Mouse (Mus musculus) monocyte, adult 2 months (primary cell): ENCODE results near the gene Polr2a.

ENCODE experiments used
- DNase-seq, 2 experiments: peaks; one replicate each; pipeline ENCODE4 v3.0.0; 2022; ENCODE audit warnings: low spot score in 2 of 2, low read depth in 1 of 2

The Polr2a gene

DNA sequence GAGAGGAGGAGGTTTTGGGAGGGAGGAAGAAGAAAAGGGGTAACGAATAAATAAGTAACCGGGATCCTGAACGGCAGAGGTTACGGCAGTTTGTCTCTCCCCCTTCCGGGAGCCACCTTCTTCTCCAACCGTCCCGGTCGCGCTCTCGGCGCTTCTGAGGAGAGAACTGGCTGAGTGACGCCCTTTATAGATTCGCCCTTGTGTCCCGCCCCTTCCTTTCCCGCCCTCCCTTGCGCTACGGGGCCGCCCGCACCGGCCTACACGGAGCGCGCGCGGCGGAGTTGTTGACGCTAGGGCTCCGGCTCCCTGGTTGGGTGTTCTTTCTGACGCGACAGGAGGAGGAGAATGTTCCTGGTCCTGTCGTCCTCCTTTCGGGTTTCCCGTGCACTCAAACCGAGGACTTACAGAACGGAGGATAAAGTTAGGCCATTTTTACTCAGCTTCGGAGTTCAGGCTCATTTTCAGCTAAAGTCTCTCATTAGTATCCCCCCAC, at the start of gene Polr2a:
Gene Polr2a, minus strand, starts transcription at position 160 of the 493 bp plus-strand sequence.
- peak; percentile 95 to 98 for DNase-seq

DNA sequence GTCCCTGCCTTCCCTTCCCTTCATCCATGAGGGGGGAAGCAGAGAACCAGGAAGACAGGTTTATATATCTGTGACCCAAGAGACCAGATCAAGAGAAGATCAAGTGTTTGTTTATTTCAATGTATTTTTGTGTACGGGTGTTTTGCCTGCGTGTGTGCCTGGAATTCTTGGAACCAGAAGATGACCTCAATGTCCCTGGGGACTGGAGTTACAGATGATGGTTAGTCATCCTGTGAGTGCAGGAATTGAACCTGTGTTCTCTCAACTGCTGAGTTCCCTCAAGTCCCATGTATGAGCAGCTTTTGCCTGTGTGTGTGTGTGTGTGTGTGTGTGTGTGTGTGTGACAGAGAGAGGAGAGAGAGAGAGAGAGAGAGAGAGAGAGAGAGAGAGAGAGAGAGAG, 49.2 kb upstream of the Polr2a start:
- no peak for DNase-seq

DNA sequence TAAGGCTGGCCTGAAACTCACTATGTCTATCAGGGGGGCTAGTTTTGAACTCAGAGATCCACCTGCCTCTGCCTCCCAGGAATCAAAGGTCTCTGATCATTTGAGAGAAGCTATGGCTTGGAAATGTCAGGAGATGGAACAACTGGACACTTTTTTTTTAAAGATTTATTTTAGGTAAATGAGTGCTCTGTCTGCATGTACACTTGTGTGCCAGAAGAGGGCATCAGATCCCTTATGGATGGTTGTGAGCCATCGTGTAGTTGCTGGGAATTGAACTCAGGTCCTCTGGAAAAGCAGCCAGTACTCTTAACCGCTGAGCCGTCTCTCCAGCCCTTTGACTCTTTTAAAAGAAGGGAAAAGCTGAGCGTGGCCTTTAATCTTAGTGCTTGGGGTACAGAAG, 47.9 kb upstream of the Polr2a start:
- no peak for DNase-seq

DNA sequence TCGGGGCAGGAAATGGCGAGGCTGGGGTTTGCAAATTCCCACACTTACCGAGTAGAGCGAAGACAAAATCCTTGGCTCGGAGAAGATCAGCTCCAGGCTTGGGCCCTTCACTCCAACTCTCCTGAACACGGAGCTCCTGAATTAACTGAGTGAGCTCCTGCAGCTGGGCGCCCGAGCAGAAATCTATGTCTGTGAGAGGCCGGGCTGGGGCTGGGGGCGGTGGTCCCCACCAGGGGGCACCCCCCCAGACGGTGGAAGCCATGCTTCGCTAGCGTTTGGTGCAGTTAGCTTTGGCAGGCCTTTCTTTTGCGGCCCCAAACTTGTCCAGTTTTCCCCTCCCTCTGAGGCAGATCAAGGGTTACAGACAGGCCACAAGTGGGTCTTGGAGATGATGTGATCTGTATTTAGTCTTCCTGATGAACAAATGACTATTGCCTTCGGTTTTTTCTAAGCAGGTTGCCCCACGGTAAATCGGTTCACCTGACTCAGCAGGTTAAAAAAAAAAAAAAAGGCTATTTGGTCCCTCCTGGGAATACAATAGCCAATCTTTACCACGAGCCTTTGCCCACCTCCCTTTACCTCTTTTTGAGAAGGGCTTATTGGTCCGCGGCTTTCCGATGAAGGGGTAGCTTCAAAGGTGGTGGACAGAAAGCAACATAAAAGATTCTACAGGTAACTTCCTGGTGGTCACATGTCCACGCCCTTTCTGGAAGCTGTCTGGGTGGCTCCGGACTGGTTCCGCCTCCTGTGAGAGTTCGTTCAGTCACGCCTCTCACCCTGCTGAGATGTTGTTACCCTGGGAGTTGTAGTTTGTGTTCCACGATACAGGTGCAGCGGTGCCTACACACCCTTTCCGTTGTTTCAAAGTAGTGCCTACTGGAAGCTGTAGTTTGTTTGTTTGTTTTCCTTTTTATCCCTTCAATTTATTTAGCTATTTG, 46.8 kb upstream of the Polr2a start, which contains the start of gene Tmem102:
Gene Tmem102, minus strand, starts transcription at position 653 of the 938 bp plus-strand sequence.
- no peak for DNase-seq

DNA sequence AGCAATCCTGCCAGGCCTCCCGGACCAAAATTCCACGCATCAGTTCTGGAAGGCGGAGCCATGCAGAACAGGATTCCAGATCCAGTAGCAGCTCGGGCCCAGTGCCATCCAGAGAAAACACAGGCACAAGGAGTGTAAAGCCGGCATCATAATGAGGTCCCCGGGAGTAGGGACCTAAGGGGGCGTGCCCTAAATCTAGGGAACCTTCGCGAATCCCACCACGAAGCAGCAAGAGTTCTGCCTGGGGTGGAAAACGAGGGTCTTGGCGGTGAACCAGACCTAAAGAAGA, 46.2 kb upstream of the Polr2a start:
- no peak for DNase-seq

DNA sequence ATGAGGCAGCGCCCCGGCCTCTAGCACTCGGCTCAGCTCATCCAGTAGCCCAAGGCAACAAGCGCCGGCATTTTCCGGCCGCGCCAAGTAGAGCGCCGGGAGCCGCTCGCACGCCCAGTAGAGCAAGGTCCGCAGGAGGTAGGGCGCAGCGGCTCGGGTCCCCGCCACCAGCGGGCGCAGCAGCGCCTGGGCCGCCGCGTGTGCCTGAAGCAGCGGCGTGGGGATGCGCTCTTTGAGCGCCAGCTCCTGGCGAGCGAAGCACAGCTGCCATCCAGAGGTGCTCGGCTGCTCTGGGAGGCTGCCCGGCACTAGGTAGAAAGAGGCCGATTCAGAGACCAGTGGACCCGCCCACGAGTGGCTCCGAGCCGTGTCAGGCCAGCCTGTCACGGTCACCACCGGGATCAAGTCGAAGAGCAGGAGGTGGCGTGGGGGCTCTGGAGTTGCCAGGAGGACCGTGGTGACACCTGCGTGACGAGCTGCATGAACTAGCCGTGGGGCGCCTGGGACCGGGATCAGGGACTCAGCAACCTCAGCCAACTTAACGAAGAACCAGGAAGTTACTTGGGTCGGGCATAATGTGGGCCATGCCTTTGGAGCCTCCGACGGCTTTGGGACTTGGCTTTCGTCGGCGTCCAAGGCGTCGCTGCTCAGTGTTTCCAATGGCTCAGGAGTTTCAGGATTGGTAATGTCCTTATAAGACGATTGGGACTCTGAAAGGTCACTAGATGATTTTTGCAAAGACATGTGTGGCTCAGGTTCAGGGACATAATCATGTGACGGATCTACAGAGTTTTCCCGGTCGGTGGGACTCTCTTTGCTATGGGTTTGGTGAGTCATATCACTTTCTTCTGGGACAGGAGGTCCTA, 45.6 kb upstream of the Polr2a start:
- DNase-seq, result peak in 1 of 2 experiments; percentile 55

DNA sequence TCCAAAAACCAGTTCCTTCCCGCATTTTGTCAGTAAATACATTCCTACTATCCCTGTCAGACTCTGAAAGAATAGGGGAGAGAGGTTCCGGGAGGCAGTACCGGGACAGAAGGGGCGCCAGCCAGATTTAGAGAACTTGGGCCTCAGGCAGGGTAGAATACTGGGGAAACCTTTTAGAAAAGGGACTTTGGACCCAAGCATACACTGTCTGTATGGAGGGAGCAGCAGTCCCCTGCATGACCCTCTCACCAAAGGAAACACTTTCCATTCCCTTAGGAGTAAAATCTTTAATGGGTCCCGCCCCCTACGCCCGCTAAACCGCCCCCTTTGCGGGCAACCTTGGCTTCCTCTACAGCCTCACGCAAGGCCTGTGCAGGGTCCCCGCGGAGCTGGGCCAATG, 44.9 kb upstream of the Polr2a start:
- no peak for DNase-seq

DNA sequence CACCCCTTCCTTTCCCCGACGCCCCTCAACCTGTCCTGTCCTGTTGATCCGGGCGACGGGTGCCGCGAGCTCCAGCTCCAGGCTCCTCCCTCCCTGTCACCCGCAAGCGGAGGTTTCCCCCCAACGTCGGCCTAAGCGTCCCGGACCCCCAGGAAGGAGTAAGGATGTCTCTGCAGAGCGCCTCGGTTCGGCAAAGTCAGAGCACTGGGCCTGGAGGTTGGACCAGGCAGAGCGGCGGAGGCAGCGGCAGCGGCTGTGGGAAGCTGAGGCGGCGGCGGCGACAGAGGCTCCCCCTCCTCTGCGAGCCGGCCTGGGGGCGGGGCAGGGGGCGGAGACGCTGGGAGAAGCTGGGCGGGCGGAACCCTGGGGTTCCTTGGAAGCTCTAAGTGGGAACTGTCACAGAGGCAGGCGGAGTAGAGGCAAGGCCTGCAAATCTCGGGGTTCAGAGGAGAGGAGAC, 44.2 kb upstream of the Polr2a start:
- no peak for DNase-seq

DNA sequence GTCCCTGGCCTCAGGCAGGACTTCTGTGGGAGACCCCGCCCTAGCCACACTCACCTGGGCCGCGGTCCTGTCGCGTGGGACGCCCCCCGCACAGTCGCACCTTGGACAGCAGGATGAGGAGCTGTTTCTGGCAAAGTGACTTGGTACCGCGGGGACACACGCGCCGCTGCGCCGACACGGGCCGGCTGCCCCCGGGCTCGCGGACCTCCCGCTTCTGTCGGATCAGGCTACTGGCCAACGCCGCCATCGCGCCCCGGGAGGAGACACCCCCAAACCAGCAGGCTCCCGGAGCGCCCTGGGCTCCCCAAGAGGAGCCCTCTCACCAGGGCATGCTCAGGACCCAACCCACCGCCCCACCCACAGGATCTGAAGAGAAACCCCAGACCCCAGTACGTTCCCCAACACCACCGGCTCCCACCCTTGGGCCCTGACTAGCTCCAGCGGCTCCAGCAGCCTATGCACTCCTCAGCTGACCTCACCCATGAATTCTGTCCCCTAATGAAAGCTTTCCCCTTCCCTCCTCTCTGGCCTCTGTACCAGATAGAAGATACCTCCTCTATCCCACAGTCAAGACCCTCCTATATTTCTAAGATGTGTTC, 43.0 kb upstream of the Polr2a start, which contains the start of gene Fgf11:
Gene Fgf11, minus strand, starts transcription at position 479 of the 599 bp plus-strand sequence.
- no peak for DNase-seq

DNA sequence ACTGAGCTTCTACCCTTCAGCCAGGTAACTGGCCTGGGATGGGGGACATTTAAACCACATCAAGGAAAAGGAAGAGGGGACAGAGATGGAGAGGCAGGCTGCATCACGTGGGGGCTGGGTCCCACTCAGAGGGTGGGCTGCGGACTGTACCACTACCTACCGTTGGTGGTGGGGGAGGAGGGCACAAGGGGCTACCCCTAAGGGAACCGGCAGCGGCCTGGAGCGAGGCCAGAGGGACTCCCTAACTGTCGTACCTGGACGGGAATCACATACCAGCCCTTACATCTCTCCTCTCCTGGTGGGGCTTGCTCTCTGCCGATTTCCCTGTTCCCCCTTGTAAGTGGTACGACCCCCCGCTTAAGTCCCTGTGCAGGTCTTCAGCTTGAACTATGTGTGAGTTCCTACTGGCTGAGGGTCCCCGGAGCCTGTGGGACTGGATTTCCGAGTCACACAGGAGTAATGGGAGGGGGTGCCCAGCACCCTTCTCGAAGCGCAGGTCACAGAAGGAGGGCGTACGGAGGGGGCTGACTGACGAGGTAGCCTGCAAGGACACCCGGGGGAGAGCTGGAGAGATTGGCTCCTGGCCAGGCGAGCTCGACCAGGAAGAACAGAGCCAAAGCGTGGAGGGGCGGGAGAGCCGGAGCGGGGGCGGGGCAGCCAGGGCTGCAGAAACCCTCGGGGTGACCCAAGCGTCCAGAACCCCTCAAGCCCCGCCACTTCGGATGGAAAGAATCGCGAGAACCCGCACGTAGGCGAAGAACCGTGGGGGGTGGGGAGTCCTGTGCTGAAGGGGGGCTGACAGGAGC, 42.2 kb upstream of the Polr2a start:
- no peak for DNase-seq

DNA sequence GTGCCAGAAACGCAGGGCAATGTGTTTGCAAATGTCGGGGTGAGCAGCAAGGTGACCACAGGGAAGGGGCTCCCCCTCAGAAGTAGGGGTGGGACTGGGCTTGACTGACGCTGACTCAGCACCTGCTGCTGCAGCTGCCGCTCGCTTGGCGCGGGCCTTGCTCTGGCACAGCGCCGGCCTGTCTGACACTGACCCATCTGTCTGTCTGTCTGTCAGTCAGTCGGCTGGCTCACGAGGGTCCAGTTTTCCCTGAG, 41.6 kb upstream of the Polr2a start:
- DNase-seq, result no peak

DNA sequence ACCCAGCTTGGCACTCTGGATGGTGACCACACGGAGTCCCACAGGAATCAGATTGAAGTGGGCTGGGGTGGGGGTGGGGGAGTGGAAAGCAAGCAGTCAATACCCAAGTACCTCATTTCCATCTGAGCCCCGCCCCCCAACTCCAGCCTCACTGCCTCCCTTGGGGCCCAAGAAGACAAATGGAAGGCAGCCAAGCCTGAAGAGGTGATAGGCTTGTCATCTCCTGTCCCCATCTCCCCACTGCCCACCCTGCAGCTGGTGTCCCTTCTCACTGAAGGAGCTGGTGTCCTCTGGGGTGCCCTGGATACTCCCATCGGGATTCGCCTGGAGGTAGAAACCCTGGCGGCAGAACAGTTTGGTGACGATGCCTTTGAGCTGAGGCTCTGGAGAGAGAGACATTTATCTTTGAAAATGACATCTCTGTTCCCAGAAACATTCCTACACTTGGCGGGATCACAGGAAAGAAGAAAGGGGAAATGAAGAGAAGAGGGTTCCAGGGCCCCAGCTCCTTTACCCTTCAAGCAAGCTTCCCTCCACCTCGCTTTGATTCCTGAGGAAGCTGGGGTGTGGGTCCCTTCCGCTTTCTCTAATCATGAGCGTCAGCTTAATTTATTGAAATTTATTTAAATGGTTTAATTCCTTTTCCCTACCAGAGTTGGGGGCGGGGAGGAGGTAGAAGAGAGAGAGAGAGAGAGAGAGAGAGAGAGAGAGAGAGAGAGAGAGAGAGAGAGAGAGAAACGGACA, 41.1 kb upstream of the Polr2a start:
- DNase-seq, result no peak

DNA sequence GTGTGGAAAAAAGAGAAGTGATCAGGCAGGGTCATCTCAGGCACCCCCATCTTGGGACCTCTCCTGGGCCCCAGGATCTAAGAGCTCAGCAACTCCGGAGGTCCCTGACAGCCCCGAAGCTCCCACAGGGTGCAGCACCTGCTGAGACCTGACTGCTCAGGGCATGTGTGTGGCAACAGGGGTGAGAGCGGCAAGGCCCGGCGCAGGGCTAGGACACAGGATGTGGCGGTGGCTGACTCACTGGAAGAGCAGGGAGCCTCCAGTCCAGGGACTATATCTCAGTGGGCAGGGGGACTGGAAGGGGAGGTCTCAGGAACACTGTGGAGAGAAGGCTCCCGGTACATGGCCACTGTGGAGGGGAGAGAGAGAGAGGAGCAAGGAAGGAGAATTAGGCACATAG, 39.5 kb upstream of the Polr2a start:
- no peak for DNase-seq

DNA sequence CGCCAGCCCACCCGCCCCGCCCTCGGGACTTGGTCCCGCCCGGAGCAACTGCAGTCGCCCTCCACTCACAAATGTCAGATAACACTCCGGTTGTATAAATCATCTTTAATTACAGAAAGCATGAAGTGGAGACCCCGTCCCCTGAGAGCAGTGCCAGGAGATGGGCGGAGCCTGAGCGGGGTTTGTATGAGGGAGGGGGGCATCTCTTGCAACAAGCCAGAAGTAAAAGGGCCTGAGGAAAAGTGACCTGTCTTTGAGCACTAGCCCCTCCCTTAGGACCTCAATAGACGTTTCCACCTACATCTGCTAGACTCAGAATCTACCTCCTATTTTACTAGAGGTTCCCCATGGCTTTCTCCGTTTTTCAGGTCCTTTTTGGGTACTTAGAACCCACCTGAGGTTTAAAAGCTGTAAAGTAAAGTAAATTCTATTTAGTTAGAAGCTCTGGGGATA, 37.6 kb upstream of the Polr2a start:
- DNase-seq, result no peak

DNA sequence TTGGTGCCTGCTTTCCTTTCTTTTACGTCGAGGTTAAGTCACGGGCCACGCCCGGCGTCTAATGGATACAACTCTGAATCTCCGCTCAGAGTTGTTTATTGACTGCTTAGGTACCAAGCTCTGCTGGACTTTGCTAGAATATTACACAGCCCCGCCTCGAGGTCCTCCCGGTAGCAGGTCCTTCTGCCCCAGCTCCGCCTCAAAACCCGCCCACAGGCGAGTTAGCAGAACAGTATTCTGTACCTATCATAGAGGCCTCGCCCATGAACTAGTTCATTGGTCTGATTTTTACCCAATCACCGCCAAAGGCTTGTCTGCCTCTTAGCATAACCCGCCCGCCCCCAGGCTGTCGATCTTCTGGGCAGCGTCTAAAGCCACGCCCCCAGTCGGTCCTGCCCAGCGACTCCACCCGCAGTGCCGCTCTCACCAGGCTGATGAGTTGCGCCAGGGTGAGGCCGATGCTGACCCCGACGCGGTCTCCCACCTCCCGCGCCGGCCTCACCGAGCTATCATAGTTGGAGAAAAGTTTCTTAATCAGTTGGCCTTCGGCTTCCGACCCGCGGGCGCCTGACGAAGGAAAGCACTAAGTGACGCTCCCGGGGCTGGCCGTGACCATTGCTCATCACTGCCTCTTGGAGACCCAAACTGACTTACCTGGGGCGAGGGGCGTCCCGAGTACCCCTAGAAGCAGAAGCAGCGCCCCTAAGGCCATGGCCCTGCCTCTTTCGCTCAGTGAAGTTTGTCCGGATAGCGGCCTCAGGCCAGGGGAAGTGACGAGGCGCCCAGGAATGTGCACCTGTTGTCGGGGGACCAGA, 36.9 kb upstream of the Polr2a start, which contains the start of gene Chrnb1:
Gene Chrnb1, minus strand, starts transcription at position 776 of the 815 bp plus-strand sequence.
- peak; percentile 85 to 87 for DNase-seq

DNA sequence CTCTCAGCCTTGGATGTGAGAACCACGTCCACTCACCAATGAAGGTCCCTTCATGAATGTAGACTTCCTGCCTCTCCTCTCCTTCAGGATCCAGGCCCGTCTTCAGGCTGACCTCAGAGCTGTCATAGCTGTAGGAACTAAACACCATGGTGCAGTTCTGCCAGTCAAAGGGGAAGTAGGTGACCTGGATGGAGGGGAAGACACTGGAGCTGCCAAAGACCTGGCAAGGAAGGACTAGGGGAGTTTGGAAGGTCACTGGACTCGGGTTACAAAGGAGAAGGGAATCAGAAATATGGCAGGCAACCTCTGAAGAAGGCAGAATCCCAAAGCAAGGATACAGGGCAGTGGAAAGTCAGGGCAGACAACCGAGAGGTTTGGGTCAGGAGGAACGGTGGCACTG, 35.0 kb upstream of the Polr2a start:
- DNase-seq, result no peak

DNA sequence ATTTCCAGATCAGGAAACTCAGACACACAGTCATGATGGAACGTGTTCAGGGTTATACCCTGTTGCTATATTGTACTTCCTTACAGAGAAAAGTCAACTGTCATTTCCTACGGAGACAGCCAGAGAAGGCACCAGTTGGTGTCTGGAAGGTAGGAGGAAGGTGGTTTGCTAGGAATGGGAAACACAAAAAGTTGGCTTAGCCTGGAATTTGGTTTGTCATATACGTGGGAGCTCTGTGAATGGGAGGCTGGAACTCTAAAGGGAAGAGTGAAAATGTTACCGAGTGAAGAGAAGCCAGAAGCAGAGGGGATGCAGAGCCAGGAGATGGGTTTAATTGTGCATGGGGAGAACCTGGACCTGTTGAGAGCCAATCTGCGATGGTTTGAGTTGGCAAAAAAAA, 33.0 kb upstream of the Polr2a start:
- DNase-seq, result no peak

DNA sequence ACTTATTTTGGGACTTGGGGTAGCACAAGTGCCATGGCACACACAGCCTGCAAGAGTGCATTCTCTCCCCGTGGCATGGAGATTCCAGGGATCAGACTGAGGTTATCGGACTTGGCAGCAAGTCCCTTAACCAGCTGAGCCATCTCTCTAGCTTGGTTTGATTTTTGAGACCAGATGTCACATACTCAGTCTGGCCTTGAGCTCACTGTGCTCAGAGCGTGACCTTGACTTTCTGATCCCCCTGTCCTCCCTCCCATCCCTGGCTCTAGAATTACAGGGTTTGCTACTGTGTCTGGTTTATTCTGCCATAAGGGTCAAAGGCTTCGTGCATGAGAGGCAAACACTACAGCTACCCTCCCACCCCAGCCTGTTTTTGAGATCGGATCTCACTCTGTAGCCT, 31.0 kb upstream of the Polr2a start:
- no peak for DNase-seq

DNA sequence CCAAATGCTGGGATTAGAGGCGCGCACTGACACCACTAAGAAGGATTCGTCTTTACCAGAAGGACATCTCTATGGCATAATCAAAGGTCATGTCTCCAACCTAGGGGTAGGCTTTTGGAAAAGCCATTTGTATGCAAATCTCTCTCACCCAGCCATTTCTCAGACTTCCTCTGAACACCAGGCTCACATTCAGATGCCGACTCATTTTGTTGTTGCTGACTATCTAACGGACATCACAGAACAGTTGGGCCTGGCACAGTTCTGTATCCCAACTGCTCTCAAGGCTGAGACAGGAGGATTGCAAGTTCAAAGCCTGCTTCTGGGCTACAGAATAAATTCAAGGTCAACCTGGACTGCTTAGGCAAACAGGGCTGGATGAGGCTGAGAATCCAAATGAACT, 28.9 kb upstream of the Polr2a start:
- no peak for DNase-seq
